Comparison of ENCODE assay signal across 22 mouse cellular contexts in genomic region chr17:4563641-4564040, GRCm38 (mm10).
DNase-seq lines count a peak whose midpoint lies in the region; ATAC-seq and TF ChIP-seq lines count a peak whose summit lies in the region.
"Had no signal": no experiment of that assay in that cellular context is flagged by ENCODE, and none has a peak within 500 bp of the region (broad histone marks: within the 10 kb centered on the region; RNA-seq: fewer than 3 reads in every experiment).

No protein-coding gene starts in this region.

- H3K9ac ChIP-seq in forebrain, embryonic 14.5 days (ENCODE audit: low read length): no peak overlapping the region
- H3K9ac ChIP-seq in forebrain, postnatal 0 days: no peak overlapping the region
- H3K9ac ChIP-seq in midbrain, postnatal 0 days (replicated peaks; ENCODE audit: low read length, poor library complexity, severe bottlenecking): no peak overlapping the region
- no peak overlapping the region for H3K9ac ChIP-seq in midbrain, embryonic 13.5 days (replicated peaks)
- H3K9ac ChIP-seq: embryonic facial prominence, embryonic 15.5 days; forebrain, embryonic 15.5 days; heart, embryonic 15.5 days; hindbrain, embryonic 14.5 days had no signal

- no peaks in the 10 kb centered on the region for H3K4me1 ChIP-seq in forebrain, embryonic 14.5 days (ENCODE audit: control insufficient read depth, insufficient read depth, low read length)
- no peaks in the 10 kb centered on the region for H3K4me1 ChIP-seq in forebrain, postnatal 0 days (ENCODE audit: insufficient read depth)
- H3K4me1 ChIP-seq in midbrain, postnatal 0 days (ENCODE audit: insufficient read depth, low read length): no peaks in the 10 kb centered on the region
- H3K4me1 ChIP-seq in midbrain, embryonic 13.5 days (replicated peaks): no peaks in the 10 kb centered on the region
- H3K4me1 ChIP-seq: embryonic facial prominence, embryonic 15.5 days; forebrain, embryonic 10.5 days; forebrain, embryonic 15.5 days; heart, embryonic 15.5 days had no signal

- no peaks in the 10 kb centered on the region for H3K27me3 ChIP-seq in forebrain, embryonic 14.5 days (replicated peaks; ENCODE audit: control insufficient read depth, insufficient read depth, low read length)
- H3K27me3 ChIP-seq in forebrain, postnatal 0 days (ENCODE audit: insufficient read depth, low read length): no peaks in the 10 kb centered on the region
- H3K27me3 ChIP-seq in midbrain, postnatal 0 days (ENCODE audit: insufficient read depth, low read length): no peaks in the 10 kb centered on the region
- no peaks in the 10 kb centered on the region for H3K27me3 ChIP-seq in midbrain, embryonic 13.5 days
- H3K27me3 ChIP-seq: embryonic facial prominence, embryonic 15.5 days; forebrain, embryonic 15.5 days; heart, embryonic 15.5 days; Patski had no signal

- H3K27ac ChIP-seq in forebrain, embryonic 14.5 days (ENCODE audit: low read depth, low read length): no peak overlapping the region
- no peak overlapping the region for H3K27ac ChIP-seq in forebrain, postnatal 0 days (ENCODE audit: low read depth, low read length)
- no peak overlapping the region for H3K27ac ChIP-seq in midbrain, postnatal 0 days (ENCODE audit: low read depth, low read length)
- no peak overlapping the region for H3K27ac ChIP-seq in midbrain, embryonic 13.5 days
- H3K27ac ChIP-seq: embryonic facial prominence, embryonic 15.5 days; forebrain, embryonic 10.5 days; forebrain, embryonic 15.5 days; heart, adult 2 months; heart, embryonic 15.5 days; hindbrain, embryonic 14.5 days had no signal

- H3K4me2 ChIP-seq in forebrain, embryonic 14.5 days (ENCODE audit: low read length): no peak overlapping the region
- no peak overlapping the region for H3K4me2 ChIP-seq in forebrain, postnatal 0 days (ENCODE audit: low read depth)
- H3K4me2 ChIP-seq in midbrain, postnatal 0 days (ENCODE audit: low read depth, low read length, poor library complexity, severe bottlenecking): no peak overlapping the region
- H3K4me2 ChIP-seq in midbrain, embryonic 13.5 days (replicated peaks): no peak overlapping the region
- H3K4me2 ChIP-seq: embryonic facial prominence, embryonic 15.5 days; forebrain, embryonic 15.5 days; heart, embryonic 11.5 days; heart, embryonic 15.5 days; hindbrain, embryonic 14.5 days had no signal

- H3K4me3 ChIP-seq in forebrain, embryonic 14.5 days (ENCODE audit: low read depth, low read length): no peak overlapping the region
- no peak overlapping the region for H3K4me3 ChIP-seq in forebrain, postnatal 0 days (ENCODE audit: low read depth, low read length)
- H3K4me3 ChIP-seq in midbrain, postnatal 0 days (ENCODE audit: low read depth, low read length): no peak overlapping the region
- H3K4me3 ChIP-seq in midbrain, embryonic 13.5 days (replicated peaks): no peak overlapping the region
- H3K4me3 ChIP-seq: embryonic facial prominence, embryonic 15.5 days; erythroblast, embryonic 14.5 days; forebrain, embryonic 10.5 days; forebrain, embryonic 15.5 days; heart, adult 2 months; heart, embryonic 15.5 days had no signal

- TF ChIP-seq CTCF in forebrain, postnatal 0 days (IDR thresholded peaks at IDR 0.05; ENCODE audit: low read depth): no peak
- TF ChIP-seq CTCF in midbrain, postnatal 0 days (IDR thresholded peaks at IDR 0.05): no peak

- no peaks in the 10 kb centered on the region for H3K9me3 ChIP-seq in forebrain, embryonic 14.5 days (replicated peaks; ENCODE audit: control insufficient read depth, low read length)
- H3K9me3 ChIP-seq in forebrain, postnatal 0 days (ENCODE audit: low read length): no peaks in the 10 kb centered on the region
- H3K9me3 ChIP-seq in midbrain, postnatal 0 days (ENCODE audit: low read length): no peaks in the 10 kb centered on the region
- H3K9me3 ChIP-seq in midbrain, embryonic 13.5 days: no peaks in the 10 kb centered on the region
- H3K9me3 ChIP-seq: embryonic facial prominence, embryonic 15.5 days; forebrain, embryonic 10.5 days; forebrain, embryonic 15.5 days; heart, embryonic 15.5 days had no signal

- 58% methylated on average over 3 of the region's 3 CpGs for WGBS in forebrain, embryonic 14.5 days
- WGBS in forebrain, postnatal 0 days: 39% methylated on average over 3 of the region's 3 CpGs
- 74% methylated on average over 3 of the region's 3 CpGs for WGBS in midbrain, postnatal 0 days
- 86% methylated on average over 3 of the region's 3 CpGs for WGBS in midbrain, embryonic 13.5 days

- ATAC-seq in forebrain, embryonic 14.5 days: no peak
- no peak for ATAC-seq in forebrain, postnatal 0 days
- ATAC-seq in midbrain, postnatal 0 days (ENCODE audit: low FRiP score): no peak
- ATAC-seq in midbrain, embryonic 13.5 days: no peak
- ATAC-seq: activated CD4-positive, CD25-positive, alpha-beta regulatory T cell, adult 4 months; forebrain, embryonic 15.5 days; intestine, embryonic 16.5 days; Patski had no signal

- H3K36me3 ChIP-seq in forebrain, embryonic 14.5 days (ENCODE audit: control insufficient read depth, insufficient read depth, low read length): no peaks in the 10 kb centered on the region
- no peaks in the 10 kb centered on the region for H3K36me3 ChIP-seq in forebrain, postnatal 0 days (ENCODE audit: insufficient read depth)
- H3K36me3 ChIP-seq in midbrain, postnatal 0 days (ENCODE audit: insufficient read depth, low read length): no peaks in the 10 kb centered on the region
- no peaks in the 10 kb centered on the region for H3K36me3 ChIP-seq in midbrain, embryonic 13.5 days
- H3K36me3 ChIP-seq: embryonic facial prominence, embryonic 15.5 days; forebrain, embryonic 10.5 days; forebrain, embryonic 15.5 days; heart, embryonic 15.5 days had no signal

- DNase-seq in adrenal gland, postnatal 25 days: peak; percentile 7
- no peak for DNase-seq in adrenal gland, adult 8-10 months
- DNase-seq in forebrain, embryonic 14.5 days (ENCODE audit: low spot score): peak; percentile 28
- DNase-seq in forebrain, postnatal 0 days: no peak
- DNase-seq in midbrain, postnatal 0 days (ENCODE audit: low spot score): peak; percentile 15
- no peak for DNase-seq in kidney, adult 11 months
- DNase-seq: cerebellum, adult 11 months; cerebellum, adult 9-10 months; embryo, embryonic 11 days; gastrocnemius, postnatal 10 days; heart, adult 2 months had no signal

Comparison
In these comparisons a context has a peak if more than half of its experiments do, and no peak if none do; other contexts are left out.
1. DNase-seq: peak in adrenal gland, postnatal 25 days (single experiment), forebrain, embryonic 14.5 days (single experiment) and midbrain, postnatal 0 days (single experiment); none in adrenal gland, adult 8-10 months (single experiment), forebrain, postnatal 0 days (single experiment) and kidney, adult 11 months (single experiment).